Mouse (Mus musculus) bone marrow, adult 2 months (tissue): Measurements from ENCODE around the gene Mecom. TPM values are rescaled to one million over a fixed set of nuclear protein-coding genes. Genes with fewer than 3 reads are reported as not detected.
"Not testable (repeated sequence)": the region's sequence is repeated elsewhere in the genome, so short reads cannot be mapped to it uniquely, and the experiment has no call there.

Source experiments
- H3K27ac ChIP-seq: fragments of 200-500 bp; 2 replicates; pipeline ENCODE4 v1.5.1; 2012; ENCODE audit warnings: low read depth, mild to moderate bottlenecking, control low read depth, inconsistent platforms, low read length; ENCODE audit not compliant: control insufficient read depth, poor library complexity, insufficient read depth
- H3K4me1 ChIP-seq: fragments of 200-500 bp; 2 replicates; pipeline ENCODE4 v1.6.1; 2011; ENCODE audit warnings: low read length; ENCODE audit not compliant: control insufficient read depth, insufficient read depth
- H3K4me3 ChIP-seq: fragments of 200-500 bp; replicated peaks from 2 replicates; pipeline ENCODE3; 2011; ENCODE audit warnings: mild to moderate bottlenecking, low read depth, low read length, control low read depth; ENCODE audit not compliant: control insufficient read depth
- CTCF ChIP-seq: fragments of 200-500 bp; IDR thresholded peaks from 2 replicates; pipeline ENCODE4 v1.5.1; 2011; ENCODE audit warnings: low read length, control low read depth; ENCODE audit not compliant: control insufficient read depth, insufficient read depth
- POLR2A ChIP-seq: fragments of 200-500 bp; IDR thresholded peaks from 2 replicates; pipeline ENCODE4 v1.6.1; 2011; ENCODE audit warnings: low read depth, mild to moderate bottlenecking, control low read depth, low read length, borderline replicate concordance; ENCODE audit not compliant: control insufficient read depth
- WGBS: fragments of 180-500 bp; shearing (Covaris S2); methylation state at CpG from one replicate; pipeline ENCODE4 v1.1.7; 2018; 5-methylcytosine and 5-hydroxymethylcytosine counted together
- polyA plus RNA-seq: library from polyadenylated mRNA; stranded (reverse); fragments of >200 nt; gene quantifications from 2 replicates; pipeline ENCODE4 v1.2.4, GENCODE M21; 2011; ENCODE audit warnings: low replicate concordance; ENCODE audit not compliant: missing spikeins, insufficient read depth, insufficient read length

Gene Mecom
- polyA plus RNA-seq, 1 experiment, result 0.70 TPM

GRCm38 (mm10) chr3:30436131-30436530 is 111.7 kb downstream of the Mecom start:
- no peak for TF ChIP-seq POLR2A
- no peak for TF ChIP-seq CTCF
- 90% methylated on average over 9 of the region's 9 CpGs for WGBS
- H3K4me1 ChIP-seq, result no peaks in the 10 kb centered on the region
- no peak overlapping the region for H3K4me3 ChIP-seq
- no peak overlapping the region for H3K27ac ChIP-seq

GRCm38 (mm10) chr3:30428877-30429276 is 118.9 kb downstream of the Mecom start:
- H3K27ac ChIP-seq, result no peak overlapping the region
- H3K4me1 ChIP-seq, result no peaks in the 10 kb centered on the region; the same call in 1 of the 2 replicates
- WGBS, result 70% methylated on average over 5 of the region's 5 CpGs
- no peak for TF ChIP-seq POLR2A
- TF ChIP-seq CTCF, result no peak
- H3K4me3 ChIP-seq, result no peak overlapping the region

GRCm38 (mm10) chr3:30424036-30424435 is 123.8 kb downstream of the Mecom start:
- TF ChIP-seq POLR2A (no peak), CTCF (no peak)
- Histone ChIP-seq H3K4me3 (no peak overlapping the region), H3K27ac (no peak overlapping the region), H3K4me1 (no peaks in the 10 kb centered on the region; the same call in 1 of the 2 replicates)
- 87% methylated on average over 5 of the region's 5 CpGs for WGBS

GRCm38 (mm10) chr3:30421948-30422347 is 125.9 kb downstream of the Mecom start:
- H3K4me1 ChIP-seq, H3K27ac ChIP-seq, H3K4me3 ChIP-seq: not testable (repeated sequence)
- 75% methylated on average over 4 of the region's 4 CpGs for WGBS

- Histone ChIP-seq H3K4me3 (no peak overlapping the region), H3K27ac (no peak overlapping the region), H3K4me1 (no peaks in the 10 kb centered on the region)
- no peak for TF ChIP-seq POLR2A
- TF ChIP-seq CTCF, result no peak
- WGBS, result 89% methylated on average over 5 of the region's 5 CpGs
Observed at GRCm38 (mm10) chr3:30420899-30421298, 126.9 kb downstream of the Mecom start.

GRCm38 (mm10) chr3:30414173-30414572 is 133.6 kb downstream of the Mecom start:
- no peak overlapping the region for H3K27ac ChIP-seq
- H3K4me1 ChIP-seq, result no peaks in the 10 kb centered on the region
- WGBS, result 42% methylated on average over 6 of the region's 6 CpGs
- H3K4me3 ChIP-seq, result no peak overlapping the region
- TF ChIP-seq CTCF, result no peak
- no peak for TF ChIP-seq POLR2A

- no peak overlapping the region for H3K4me3 ChIP-seq
- no peak overlapping the region for H3K27ac ChIP-seq
- TF ChIP-seq POLR2A (no peak), CTCF (no peak)
- H3K4me1 ChIP-seq, result no peaks in the 10 kb centered on the region
- 24% methylated on average over 4 of the region's 4 CpGs for WGBS
Observed at GRCm38 (mm10) chr3:30410778-30411177, 137.0 kb downstream of the Mecom start.

- 84% methylated on average over 4 of the region's 4 CpGs for WGBS
- Histone ChIP-seq H3K4me1 (no peaks in the 10 kb centered on the region), H3K27ac (no peak overlapping the region), H3K4me3 (no peak overlapping the region)
- TF ChIP-seq CTCF (no peak), POLR2A (no peak)
Observed at GRCm38 (mm10) chr3:30404821-30405220, 143.0 kb downstream of the Mecom start.

GRCm38 (mm10) chr3:30398911-30399310 is 148.9 kb downstream of the Mecom start:
- TF ChIP-seq POLR2A, result no peak
- TF ChIP-seq CTCF, result no peak
- no peak overlapping the region for H3K4me3 ChIP-seq

GRCm38 (mm10) chr3:30394911-30395310 is 152.9 kb downstream of the Mecom start:
- H3K27ac ChIP-seq, result no peak overlapping the region
- TF ChIP-seq CTCF, result no peak
- no peak for TF ChIP-seq POLR2A
- no peak overlapping the region for H3K4me3 ChIP-seq
- H3K4me1 ChIP-seq, result no peaks in the 10 kb centered on the region
- WGBS, result 61% methylated on average over 4 of the region's 4 CpGs

More at GRCm38 (mm10) chr3:30398911-30399310, 148.9 kb downstream of the Mecom start:
- 75% methylated on average over 7 of the region's 7 CpGs for WGBS
- Histone ChIP-seq H3K4me1 (no peaks in the 10 kb centered on the region), H3K27ac (no peak overlapping the region)
